Mouse (Mus musculus) cortical plate, adult 2 months (tissue): ENCODE data around the gene Bcar1. TPM values are rescaled to one million over a fixed set of nuclear protein-coding genes. Genes with fewer than 3 reads are reported as not detected.

Experiments
- H3K27ac ChIP-seq: fragments of 200-500 bp; 2 replicates; pipeline ENCODE4 v1.5.1; 2012; ENCODE audit warnings: low read length, control low read depth, inconsistent platforms; ENCODE audit not compliant: insufficient read depth
- H3K4me1 ChIP-seq: fragments of 200-500 bp; 2 replicates; pipeline ENCODE4 v1.6.1; 2011; ENCODE audit warnings: low read length; ENCODE audit not compliant: control insufficient read depth, insufficient read depth
- H3K4me3 ChIP-seq: fragments of 200-500 bp; 2 replicates; pipeline ENCODE4 v1.5.1; 2011; ENCODE audit warnings: mild to moderate bottlenecking, low read length, control low read depth; ENCODE audit not compliant: insufficient read depth
- CTCF ChIP-seq: fragments of 200-500 bp; IDR thresholded peaks from 2 replicates; pipeline ENCODE4 v1.5.1; 2011; ENCODE audit warnings: mild to moderate bottlenecking, control low read depth, low read length; ENCODE audit not compliant: insufficient read depth; ENCODE audit errors: extremely low read depth
- POLR2A ChIP-seq: fragments of 200-500 bp; IDR thresholded peaks from 2 replicates; pipeline ENCODE4 v1.6.1; 2011; ENCODE audit warnings: mild to moderate bottlenecking, low read length, control low read depth; ENCODE audit not compliant: insufficient read depth; ENCODE audit errors: extremely low read depth
- polyA plus RNA-seq: library from polyadenylated mRNA; depleted of rRNA; stranded (reverse); fragments of >200 nt; gene quantifications from 2 replicates; pipeline ENCODE4 v1.2.3, GENCODE M21; 2012

Bcar1 gene
- polyA plus RNA-seq, 1 experiment, result 56.5 TPM

DNA sequence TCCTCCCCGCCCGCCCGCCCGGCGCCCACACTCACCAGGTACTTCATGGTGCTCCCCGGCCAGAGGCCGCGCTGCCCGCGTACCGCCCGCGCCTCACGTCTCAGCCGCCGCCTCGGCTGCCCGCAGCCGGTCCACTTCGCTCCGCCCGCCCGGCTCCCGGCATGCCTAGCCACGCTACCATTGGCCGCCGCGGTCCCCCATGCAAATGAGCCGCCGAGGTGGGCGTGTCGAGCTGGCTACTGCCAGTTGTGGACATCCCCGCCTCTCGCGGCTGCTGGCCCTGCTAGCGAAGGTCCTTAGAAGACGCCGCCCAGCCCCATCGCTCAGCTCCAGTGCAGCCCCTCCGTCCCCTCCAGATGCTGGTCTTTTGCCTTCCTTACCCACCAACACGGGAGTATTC, 11.6 kb downstream of the Bcar1 start:
- Histone ChIP-seq H3K4me1 (peaks cover 28% of the 10 kb centered on the region), H3K27ac (0 out of 2 replicates have a peak overlapping the region, but pooled peaks have one; percentile 19), H3K4me3 (peak overlapping the region; percentile 65)
- peak; percentile 42; the same call in 1 of the 2 replicates for TF ChIP-seq POLR2A
- TF ChIP-seq CTCF, result no peak

DNA sequence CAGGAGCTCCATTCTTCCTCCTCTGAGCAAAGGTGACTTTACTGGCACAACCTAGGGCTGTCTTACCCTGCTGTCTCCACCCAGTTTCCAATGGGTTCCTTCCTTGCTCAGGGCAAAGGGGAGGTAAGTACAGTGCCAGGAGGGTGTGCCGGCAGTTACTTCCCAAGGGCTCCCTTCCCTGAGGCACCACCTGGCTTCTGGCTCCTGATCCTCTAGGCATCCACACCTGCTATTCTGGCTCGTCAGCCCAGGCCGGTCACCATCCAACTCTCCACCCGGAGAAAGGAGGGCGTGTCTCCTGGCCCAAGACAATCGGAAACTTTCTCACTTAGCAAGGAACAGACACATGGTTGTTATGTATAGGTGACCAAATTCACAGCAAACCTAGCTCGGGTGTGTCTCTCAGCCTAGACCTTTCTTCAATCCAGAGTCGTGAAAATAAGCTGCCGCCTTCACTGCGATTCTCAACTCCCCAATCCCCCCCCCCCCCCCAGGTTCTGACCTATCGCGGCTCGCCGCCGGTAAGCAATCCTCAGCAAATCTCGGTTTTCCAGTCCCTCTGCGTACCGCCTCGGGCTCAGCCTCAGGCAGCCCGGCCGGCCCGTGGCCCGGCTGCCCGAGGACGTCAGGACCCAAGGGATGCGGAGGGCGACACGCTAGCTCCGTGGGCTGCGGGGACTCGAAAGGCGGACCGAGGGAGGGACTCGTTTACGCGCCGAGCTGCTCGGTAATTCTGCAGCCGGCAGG, 12.2 kb downstream of the Bcar1 start:
- no peak for TF ChIP-seq POLR2A
- no peak for TF ChIP-seq CTCF
- H3K4me1 ChIP-seq, result peaks cover 28% of the 10 kb centered on the region

DNA sequence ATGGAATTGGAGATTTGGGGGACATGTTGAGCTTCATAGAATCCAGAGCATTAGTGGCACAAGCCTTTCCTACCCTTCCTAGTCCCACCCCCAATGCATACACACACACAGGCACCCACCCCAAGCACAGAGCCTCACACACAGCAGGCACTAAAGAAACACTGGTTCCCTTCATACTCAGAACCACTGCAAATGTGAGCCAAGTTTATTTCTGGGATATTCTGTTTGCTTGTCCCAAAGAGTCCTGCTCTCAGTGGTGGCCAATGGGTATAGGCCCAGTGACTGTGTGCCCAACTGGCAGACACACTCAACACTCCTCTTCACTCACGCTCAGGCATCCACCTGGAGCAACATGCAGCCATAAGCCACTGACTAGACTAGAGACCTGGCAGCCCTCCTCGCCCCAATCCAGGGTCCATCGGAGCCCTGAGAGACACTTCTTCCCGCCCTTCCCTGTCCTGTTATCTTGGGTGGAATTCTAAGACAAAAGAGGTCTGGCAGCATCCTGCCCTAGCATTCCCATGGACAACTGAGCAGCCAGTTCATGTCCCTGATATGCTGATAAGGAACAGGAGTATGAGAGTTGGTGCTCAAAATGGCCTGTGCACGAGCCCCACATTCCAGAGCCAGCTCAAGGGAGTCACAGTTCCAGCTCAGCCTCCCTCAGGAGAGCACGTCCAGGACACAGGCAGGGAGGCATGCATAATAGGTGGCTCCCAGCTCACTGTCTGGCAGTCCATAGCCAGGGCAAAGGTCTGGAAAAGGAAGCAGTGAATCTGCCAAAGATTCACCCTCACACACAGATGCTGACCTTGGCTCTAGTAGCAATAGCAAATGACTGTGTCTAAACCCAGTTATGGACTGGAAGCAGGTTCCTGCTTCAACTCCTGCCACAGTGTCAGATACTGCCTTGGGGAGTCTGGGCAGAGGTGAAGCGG, 14.1 kb downstream of the Bcar1 start:
- Histone ChIP-seq H3K4me1 (peaks cover 16% of the 10 kb centered on the region), H3K27ac (peak overlapping the region; percentile 30; the same call in 1 of the 2 replicates), H3K4me3 (no peak overlapping the region)
- TF ChIP-seq CTCF (no peak), POLR2A (no peak)

More for the DNA sequence above, 12.2 kb downstream of the Bcar1 start:
- H3K27ac ChIP-seq, result 0 out of 2 replicates have a peak overlapping the region, but pooled peaks have one; percentile 18
- H3K4me3 ChIP-seq, result peak overlapping the region; percentile 65

- H3K4me1 ChIP-seq, result peaks cover 10% of the 10 kb centered on the region
- no peak overlapping the region for H3K4me3 ChIP-seq
- 0 out of 2 replicates have a peak overlapping the region, but pooled peaks have one; percentile 13 for H3K27ac ChIP-seq
- TF ChIP-seq POLR2A, result no peak
- TF ChIP-seq CTCF, result no peak
Measured at GRCm38 (mm10) chr8:111728481-111728880, 15.1 kb downstream of the Bcar1 start.

- Histone ChIP-seq H3K4me1 (peaks cover 7% of the 10 kb centered on the region; the same call in 1 of the 2 replicates), H3K4me3 (no peak overlapping the region), H3K27ac (no peak overlapping the region)
- TF ChIP-seq CTCF (no peak), POLR2A (no peak)
Measured at GRCm38 (mm10) chr8:111727553-111727952, 16.1 kb downstream of the Bcar1 start.

- H3K4me3 ChIP-seq, result no peak overlapping the region
- no peak for TF ChIP-seq CTCF
- no peak for TF ChIP-seq POLR2A
- peak overlapping the region; percentile 47 for H3K27ac ChIP-seq
- peaks cover 7% of the 10 kb centered on the region; the same call in 1 of the 2 replicates for H3K4me1 ChIP-seq
Measured at GRCm38 (mm10) chr8:111726102-111726900, 17.3 kb downstream of the Bcar1 start.

GRCm38 (mm10) chr8:111725341-111725740, 18.3 kb downstream of the Bcar1 start:
- no peak overlapping the region for H3K27ac ChIP-seq
- peaks cover 4% of the 10 kb centered on the region; the same call in 1 of the 2 replicates for H3K4me1 ChIP-seq
- no peak for TF ChIP-seq POLR2A
- TF ChIP-seq CTCF, result no peak
- no peak overlapping the region for H3K4me3 ChIP-seq

GRCm38 (mm10) chr8:111720115-111720544, 23.5 kb downstream of the Bcar1 start:
- H3K27ac ChIP-seq, result peak overlapping the region; percentile 67; the same call in 1 of the 2 replicates
- peaks cover 17% of the 10 kb centered on the region for H3K4me1 ChIP-seq
- no peak overlapping the region for H3K4me3 ChIP-seq
- TF ChIP-seq CTCF (no peak), POLR2A (no peak)

GRCm38 (mm10) chr8:111718937-111719336, 24.7 kb downstream of the Bcar1 start:
- peaks cover 21% of the 10 kb centered on the region for H3K4me1 ChIP-seq
- no peak for TF ChIP-seq POLR2A
- no peak for TF ChIP-seq CTCF
- no peak overlapping the region for H3K4me3 ChIP-seq
- no peak overlapping the region for H3K27ac ChIP-seq
